Mouse (Mus musculus) myocyte (in vitro differentiated cells): ENCODE measurements around the gene 1700008O03Rik. TPM values are rescaled to one million over a fixed set of nuclear protein-coding genes. Genes with fewer than 3 reads are reported as not detected.

Source experiments
- H3K27me3 ChIP-seq: one replicate; pipeline ENCODE4 v1.6.1; 2011; ENCODE audit not compliant: control insufficient read depth, insufficient read depth, insufficient read length
- H3K36me3 ChIP-seq: one replicate; pipeline ENCODE4 v1.6.1; 2011; ENCODE audit not compliant: control insufficient read depth, insufficient read depth
- H3K4me2 ChIP-seq: one replicate; pipeline ENCODE4 v1.6.1; 2011; ENCODE audit warnings: low read depth, control low read depth
- H3K4me3 ChIP-seq: one replicate; pipeline ENCODE4 v1.5.1; 2011; ENCODE audit warnings: mild to moderate bottlenecking, control low read depth, moderate library complexity
- H3K79me2 ChIP-seq: one replicate; pipeline ENCODE4 v1.6.1; 2011; ENCODE audit not compliant: control insufficient read depth, insufficient read depth
- H3ac ChIP-seq: one replicate; pipeline ENCODE4 v1.6.1; 2011; ENCODE audit not compliant: control insufficient read depth, insufficient read length
- CEBPB ChIP-seq: IDR thresholded peaks from 2 replicates; pipeline ENCODE4 v1.6.1; 2011; ENCODE audit warnings: mild to moderate bottlenecking, moderate library complexity; ENCODE audit not compliant: poor library complexity, insufficient read depth, severe bottlenecking
- E2F4 ChIP-seq: IDR thresholded peaks from one replicate; pipeline ENCODE4 v1.6.1; 2011; ENCODE audit warnings: mild to moderate bottlenecking, control low read depth, moderate library complexity; ENCODE audit not compliant: insufficient read depth
- MAX ChIP-seq: IDR thresholded peaks from one replicate; pipeline ENCODE4 v1.6.1; 2011; ENCODE audit warnings: low read depth, mild to moderate bottlenecking, control low read depth
- MYOD1 ChIP-seq, 3 experiments: IDR thresholded peaks; one replicate each; pipeline ENCODE4 v1.6.1; 2011; ENCODE audit warnings: control low read depth in 2 of 3, low read depth in 2 of 3, mild to moderate bottlenecking in 2 of 3, moderate library complexity in 1 of 3; ENCODE audit not compliant: insufficient read length in 2 of 3, control insufficient read depth in 1 of 3
- MYOG ChIP-seq, 3 experiments: IDR thresholded peaks; one replicate each; pipeline ENCODE4 v1.6.1; 2011; ENCODE audit warnings: control low read depth in 2 of 3, low read depth in 2 of 3, mild to moderate bottlenecking in 2 of 3; ENCODE audit not compliant: insufficient read length in 2 of 3, control insufficient read depth in 1 of 3, insufficient read depth in 1 of 3
- POLR2A ChIP-seq: IDR thresholded peaks from one replicate; pipeline ENCODE4 v1.6.1; 2011; ENCODE audit warnings: low read depth, mild to moderate bottlenecking, control low read depth, moderate library complexity; ENCODE audit not compliant: insufficient read length
- POLR2AphosphoS2 ChIP-seq: IDR thresholded peaks from one replicate; pipeline ENCODE4 v1.6.1; 2011; ENCODE audit warnings: low read depth, control low read depth; ENCODE audit not compliant: insufficient read length
- REST ChIP-seq: IDR thresholded peaks from one replicate; pipeline ENCODE4 v1.6.1; 2011; ENCODE audit warnings: mild to moderate bottlenecking, control low read depth, moderate library complexity; ENCODE audit not compliant: insufficient read depth, insufficient read length
- SRF ChIP-seq: IDR thresholded peaks from one replicate; pipeline ENCODE4 v1.6.1; 2011; ENCODE audit warnings: low read depth; ENCODE audit not compliant: control insufficient read depth, insufficient read length
- TCF12 ChIP-seq: IDR thresholded peaks from one replicate; pipeline ENCODE4 v1.6.1; 2011; ENCODE audit warnings: mild to moderate bottlenecking, control low read depth; ENCODE audit not compliant: poor library complexity, insufficient read depth, severe bottlenecking
- TCF3 ChIP-seq: IDR thresholded peaks from one replicate; pipeline ENCODE4 v1.6.1; 2011; ENCODE audit warnings: low read depth, control low read depth; ENCODE audit not compliant: insufficient read length
- USF1 ChIP-seq: IDR thresholded peaks from one replicate; pipeline ENCODE4 v1.6.1; 2011; ENCODE audit warnings: low read depth, mild to moderate bottlenecking, control low read depth, moderate library complexity
- polyA plus RNA-seq: library from polyadenylated mRNA; unstranded; fragments of >200 nt; fragmentation: generic; extraction: Trizol; gene quantifications from one replicate; pipeline ENCODE4 v1.2.1, GENCODE M21; 2012; ENCODE audit warnings: missing spikeins

1700008O03Rik gene
- polyA plus RNA-seq, 1 experiment, result not detected

DNA sequence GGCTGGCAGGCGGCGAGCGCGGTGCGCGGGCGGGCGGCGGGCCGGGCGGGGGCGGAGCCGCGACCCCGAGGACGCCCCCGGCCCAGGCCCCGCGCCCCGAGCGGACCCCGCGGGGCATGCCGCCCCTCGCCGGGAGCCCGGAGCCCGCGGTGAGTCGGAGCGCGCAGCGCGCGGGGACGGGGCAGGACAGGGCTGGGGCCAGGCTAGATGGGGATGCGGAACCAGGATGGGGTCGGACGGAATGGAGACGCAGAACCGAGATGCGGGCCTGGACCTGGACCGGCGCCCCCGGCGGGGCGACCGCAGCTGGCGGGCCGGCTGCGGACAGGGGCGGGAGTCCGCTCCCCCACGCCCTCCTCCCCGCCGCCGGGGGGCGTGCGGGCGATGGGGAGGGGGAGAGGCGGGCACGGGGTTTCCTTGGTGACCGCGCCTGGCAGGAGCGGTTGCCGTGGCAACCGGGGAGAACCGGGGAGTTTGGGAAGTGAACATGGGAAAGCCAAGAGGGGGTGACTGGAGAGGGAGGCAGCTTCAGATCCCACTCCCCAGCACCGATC is 43.4 kb upstream of the 1700008O03Rik start, which contains the start of gene Lrrc4b:
Lrrc4b (plus strand) TSS at position 51 of the 554 bp plus-strand sequence.
- Histone ChIP-seq H3K79me2 (no peaks in the 10 kb centered on the region), H3K4me2 (no peak within 1 kb of the TSS), H3K27me3 (peaks cover 62% of the 10 kb centered on the region), H3K36me3 (no peaks in the 10 kb centered on the region), H3K4me3 (no peak within 1 kb of the TSS), H3ac (no peak within 1 kb of the TSS)
- TF ChIP-seq REST, result no peak
- no peak for TF ChIP-seq MYOD1 (IDR thresholded peaks at IDR 0.05; ENCODE audit: control insufficient read depth in 1 of 3, insufficient read length in 2 of 3, low read depth in 2 of 3)
- TF ChIP-seq CEBPB, result no peak
- TF ChIP-seq MYOG (IDR thresholded peaks at IDR 0.05; ENCODE audit: control insufficient read depth in 1 of 3, insufficient read depth in 1 of 3, insufficient read length in 2 of 3, low read depth in 2 of 3), result no peak
- no peak for TF ChIP-seq SRF
- no peak for TF ChIP-seq POLR2AphosphoS2
- TF ChIP-seq E2F4, result no peak
- TF ChIP-seq TCF3, result no peak
- no peak for TF ChIP-seq TCF12
- TF ChIP-seq USF1, result no peak
- TF ChIP-seq POLR2A, result no peak
- TF ChIP-seq MAX, result no peak

DNA sequence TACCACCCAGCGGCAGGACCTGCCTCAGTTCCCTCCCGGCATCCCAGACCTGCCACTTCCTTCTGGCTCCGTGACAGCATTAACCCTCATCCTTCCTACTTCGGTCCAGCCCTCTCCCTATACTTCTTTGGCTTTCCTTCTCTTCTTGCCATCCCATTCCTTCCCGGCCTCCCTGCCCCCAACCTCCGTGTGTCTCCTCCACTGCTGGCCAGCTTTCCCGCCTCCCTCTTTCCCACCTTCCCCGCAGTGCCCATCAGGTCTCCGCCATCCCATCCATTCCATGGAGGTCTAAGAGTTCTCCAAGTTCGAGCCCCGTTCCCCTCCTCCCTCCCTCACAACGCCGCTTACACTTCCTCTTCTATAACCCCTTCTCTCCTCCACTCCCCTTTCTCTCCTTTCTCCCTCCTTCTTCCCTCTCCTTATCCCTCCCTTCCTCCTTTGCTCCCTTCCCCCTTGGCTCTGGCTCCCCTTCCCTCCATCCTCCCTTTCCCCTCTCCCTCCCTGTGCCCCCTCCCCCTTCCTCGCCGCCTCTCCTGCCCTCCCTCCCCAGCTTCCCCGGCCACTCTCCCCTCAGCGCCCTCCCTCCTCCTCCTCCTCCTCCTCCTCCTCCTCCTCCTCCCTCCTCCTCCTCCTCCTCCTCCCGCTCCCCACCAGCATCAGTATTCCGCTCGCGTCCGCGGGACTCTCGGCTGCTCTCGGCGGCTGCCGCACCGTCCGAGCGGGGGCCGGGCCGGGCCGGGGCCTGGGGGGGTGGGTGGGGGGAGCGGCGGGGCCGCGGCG is 42.7 kb upstream of the 1700008O03Rik start:
- H3ac ChIP-seq, result no peak overlapping the region
- no peaks in the 10 kb centered on the region for H3K36me3 ChIP-seq
- H3K27me3 ChIP-seq, result peaks cover 67% of the 10 kb centered on the region
- H3K79me2 ChIP-seq, result no peaks in the 10 kb centered on the region
- H3K4me3 ChIP-seq, result no peak overlapping the region
- TF ChIP-seq REST (no peak), SRF (no peak), MYOG (IDR thresholded peaks at IDR 0.05; ENCODE audit: control insufficient read depth in 1 of 3, insufficient read depth in 1 of 3, insufficient read length in 2 of 3, low read depth in 2 of 3) (no peak), CEBPB (no peak), TCF3 (no peak), MYOD1 (IDR thresholded peaks at IDR 0.05; ENCODE audit: control insufficient read depth in 1 of 3, insufficient read length in 2 of 3, low read depth in 2 of 3) (no peak), E2F4 (no peak), POLR2AphosphoS2 (no peak)
- no peak overlapping the region for H3K4me2 ChIP-seq

DNA sequence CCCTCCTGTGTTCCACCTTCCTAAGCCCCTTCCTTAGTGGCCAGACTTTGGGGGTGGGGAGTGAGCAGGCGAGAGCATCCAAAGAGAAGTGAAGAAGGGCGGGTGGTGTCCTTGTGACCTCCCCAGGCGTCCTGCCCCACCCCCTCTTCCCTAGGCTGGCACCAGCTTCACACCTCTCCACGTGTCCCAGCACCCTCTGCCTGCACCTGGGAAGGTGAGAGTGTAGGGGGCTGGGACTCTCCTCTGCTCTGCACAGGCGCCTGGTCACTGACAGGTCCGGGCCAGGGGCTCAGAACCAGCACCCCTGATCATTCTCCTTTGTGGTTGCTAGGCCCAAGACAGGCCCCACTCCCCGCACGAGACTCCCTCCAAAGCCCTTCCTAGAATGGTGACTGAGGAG is 42.0 kb upstream of the 1700008O03Rik start:
- Histone ChIP-seq H3K36me3 (no peaks in the 10 kb centered on the region), H3K4me3 (no peak overlapping the region), H3ac (no peak overlapping the region), H3K4me2 (no peak overlapping the region), H3K79me2 (no peaks in the 10 kb centered on the region), H3K27me3 (peaks cover 67% of the 10 kb centered on the region)
- TF ChIP-seq MYOD1 (IDR thresholded peaks at IDR 0.05; ENCODE audit: control insufficient read depth in 1 of 3, insufficient read length in 2 of 3, low read depth in 2 of 3) (no peak), REST (no peak), POLR2AphosphoS2 (no peak), TCF12 (no peak), E2F4 (no peak), TCF3 (no peak), MAX (no peak), MYOG (IDR thresholded peaks at IDR 0.05; ENCODE audit: control insufficient read depth in 1 of 3, insufficient read depth in 1 of 3, insufficient read length in 2 of 3, low read depth in 2 of 3) (no peak)

DNA sequence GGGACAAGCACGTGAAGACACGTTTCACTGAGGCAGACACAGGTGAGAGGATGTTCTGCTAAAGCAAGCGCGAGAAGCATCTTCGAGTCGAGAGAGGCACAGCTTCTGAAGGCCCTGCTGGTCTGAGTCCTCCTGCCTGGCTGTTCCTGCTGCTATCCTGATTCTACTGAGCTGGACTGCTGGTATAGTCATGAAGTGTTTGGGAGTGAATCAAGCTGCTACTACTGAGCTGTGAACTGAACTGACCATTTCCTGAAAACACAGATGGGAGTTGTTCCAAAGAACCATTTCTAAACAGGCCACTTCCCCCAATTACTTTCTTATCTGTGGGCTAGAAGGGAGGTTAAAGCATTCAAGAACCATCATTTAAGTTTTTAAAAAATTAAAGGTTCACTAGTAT is 27.7 kb upstream of the 1700008O03Rik start:
- no peaks in the 10 kb centered on the region for H3K79me2 ChIP-seq

DNA sequence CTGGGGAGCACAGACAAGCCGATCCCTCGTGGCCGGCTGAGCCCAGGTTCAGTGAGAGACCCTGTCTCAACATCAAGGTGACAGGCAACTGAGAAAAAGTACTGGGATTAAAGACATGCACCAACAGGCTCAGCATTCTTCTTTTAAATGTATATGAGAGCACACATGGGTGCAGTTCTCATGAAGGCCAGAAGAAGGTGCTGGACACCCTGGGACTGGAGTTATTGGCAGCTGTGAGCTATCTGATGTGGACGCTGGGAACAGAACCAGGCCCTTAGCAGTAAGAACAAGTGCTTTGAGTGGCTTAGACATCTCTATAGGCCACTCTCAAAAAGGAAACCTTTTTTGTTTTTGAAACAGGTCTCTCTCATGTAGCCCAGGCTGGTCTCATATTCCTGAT is 25.5 kb upstream of the 1700008O03Rik start:
- no peak for TF ChIP-seq USF1
- TF ChIP-seq REST, result no peak
- TF ChIP-seq MYOD1 (IDR thresholded peaks at IDR 0.05; ENCODE audit: control insufficient read depth in 1 of 3, insufficient read length in 2 of 3, low read depth in 2 of 3), result no peak
- no peak for TF ChIP-seq SRF
- no peaks in the 10 kb centered on the region for H3K36me3 ChIP-seq
- no peak overlapping the region for H3K4me3 ChIP-seq

More for the DNA sequence above, 27.7 kb upstream of the 1700008O03Rik start:
- TF ChIP-seq CEBPB (no peak), MYOD1 (IDR thresholded peaks at IDR 0.05; ENCODE audit: control insufficient read depth in 1 of 3, insufficient read length in 2 of 3, low read depth in 2 of 3) (no peak)
- Histone ChIP-seq H3K36me3 (no peaks in the 10 kb centered on the region), H3ac (no peak overlapping the region), H3K27me3 (peaks cover 53% of the 10 kb centered on the region), H3K4me3 (no peak overlapping the region), H3K4me2 (no peak overlapping the region)

More for the DNA sequence above, 25.5 kb upstream of the 1700008O03Rik start:
- Histone ChIP-seq H3K79me2 (no peaks in the 10 kb centered on the region), H3K27me3 (peaks cover 32% of the 10 kb centered on the region), H3K4me2 (no peak overlapping the region), H3ac (no peak overlapping the region)
